Mouse (Mus musculus) lung, postnatal 0 days (tissue): ENCODE measurements around the gene Cyba.

Experiments used
- CTCF ChIP-seq: IDR thresholded peaks from 2 replicates; pipeline ENCODE4 v1.5.1; 2016; ENCODE audit warnings: antibody characterized with exemption, mild to moderate bottlenecking
- EP300 ChIP-seq: IDR thresholded peaks from 2 replicates; pipeline ENCODE4 v1.6.1; 2016; ENCODE audit warnings: antibody characterized with exemption, mild to moderate bottlenecking, control low read depth

DNA sequence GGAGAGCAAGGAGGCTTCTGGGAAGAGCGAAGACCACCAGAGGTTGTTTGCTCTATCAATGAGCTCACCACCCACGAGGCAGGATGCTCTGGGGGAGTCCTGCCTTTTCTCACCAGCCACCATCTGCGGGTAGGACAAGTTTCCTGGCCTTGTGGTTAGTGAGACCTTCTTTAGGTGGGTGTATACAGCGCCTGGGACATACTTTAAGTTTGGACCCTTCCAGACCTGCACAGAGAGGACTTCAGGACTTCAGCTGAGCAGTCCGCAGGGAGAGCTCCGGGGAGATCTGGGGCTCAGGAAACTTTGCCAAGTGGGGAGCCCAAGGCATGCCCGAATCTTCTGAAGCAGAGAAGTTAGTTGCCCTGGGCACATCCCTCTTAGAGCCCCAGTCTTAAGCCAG is 27.3 kb upstream of the Cyba start:
- TF ChIP-seq CTCF (no peak), EP300 (no peak)
